In genomic region chr15:82251579-82251978, GRCm38 (mm10) we compare ENCODE assay signal across 23 mouse cellular contexts. TPM values are rescaled to one million over a fixed set of nuclear protein-coding genes. Genes with fewer than 3 reads are reported as not detected.
DNase-seq lines count a peak whose midpoint lies in the region; ATAC-seq and TF ChIP-seq lines count a peak whose summit lies in the region.
"Had no signal": no experiment of that assay in that cellular context is flagged by ENCODE, and none has a peak within 500 bp of the region (broad histone marks: within the 10 kb centered on the region; RNA-seq: fewer than 3 reads in every experiment).

No protein-coding gene starts in this region.

- H3K27me3 ChIP-seq in CH12.LX (replicated peaks), result peaks cover 29% of the 10 kb centered on the region
- no peaks in the 10 kb centered on the region for H3K27me3 ChIP-seq in midbrain, embryonic 13.5 days
- H3K27me3 ChIP-seq: limb, embryonic 12.5 days had no signal

- TF ChIP-seq CTCF in layer of hippocampus, adult 2 months (conservative IDR thresholded peaks at IDR 0.05), result peak; percentile 60
- TF ChIP-seq CTCF in CH12.LX (conservative IDR thresholded peaks at IDR 0.05 in 1 of 2, IDR thresholded peaks at IDR 0.05 in 1 of 2; ENCODE audit: low read depth in 2 of 2, low read length in 2 of 2), result peak; percentile 14 to 47; a peak in 3 of 4 replicates

- no peak overlapping the region for H3K27ac ChIP-seq in layer of hippocampus, adult 2 months
- no peak overlapping the region for H3K27ac ChIP-seq in CH12.LX (ENCODE audit: insufficient read depth, low read depth)
- H3K27ac ChIP-seq in midbrain, embryonic 13.5 days, result no peak overlapping the region
- H3K27ac ChIP-seq: embryonic facial prominence, embryonic 13.5 days; forebrain, embryonic 10.5 days; limb, embryonic 12.5 days had no signal

- no peaks in the 10 kb centered on the region for H3K79me2 ChIP-seq in CH12.LX (replicated peaks; ENCODE audit: control insufficient read depth, extremely low read depth, insufficient read depth, poor library complexity, severe bottlenecking)

- no peak overlapping the region for H3K4me3 ChIP-seq in layer of hippocampus, adult 2 months
- no peak overlapping the region for H3K4me3 ChIP-seq in CH12.LX (replicated peaks in 1 of 3; ENCODE audit: low read depth in 2 of 3, low read length in 2 of 3, poor library complexity in 1 of 3)
- no peak overlapping the region for H3K4me3 ChIP-seq in midbrain, embryonic 13.5 days (replicated peaks)
- H3K4me3 ChIP-seq: embryonic facial prominence, embryonic 13.5 days; forebrain, embryonic 10.5 days; limb, embryonic 12.5 days had no signal

- DNase-seq in cerebellum, postnatal 10 days, result peak; percentile 3 to 22
- DNase-seq in cerebellum, adult 11 months, result no peak
- no peak for DNase-seq in layer of hippocampus, adult 2 months (ENCODE audit: low spot score in 2 of 2)
- no peak for DNase-seq in layer of hippocampus, adult 18-20 months (ENCODE audit: low spot score in 2 of 2)
- no peak for DNase-seq in CH12.LX (ENCODE audit: extremely low read depth)
- DNase-seq in urinary bladder, postnatal 4 days (ENCODE audit: low spot score in 2 of 2), result no peak
- DNase-seq: adrenal gland, postnatal 36 days; cerebellum, postnatal 36 days; kidney, adult 18-20 months; lung, adult 18-20 months; retina, postnatal 1 day had no signal

- TF ChIP-seq POLR2A in CH12.LX (IDR thresholded peaks at IDR 0.05; ENCODE audit: low read depth, low read length), result no peak

- H3K4me1 ChIP-seq in CH12.LX (ENCODE audit: control insufficient read depth in 1 of 2, insufficient read depth in 2 of 2), result peaks cover 8 to 14% of the 10 kb centered on the region in 2 experiments
- H3K4me1 ChIP-seq in midbrain, embryonic 13.5 days (replicated peaks), result peaks cover 21% of the 10 kb centered on the region

- peak; percentile 56; the same call in 1 of the 2 replicates for ATAC-seq in erythroblast, adult 5-6 weeks (replicated peaks; ENCODE audit: low FRiP score, poor library complexity, severe bottlenecking)
- ATAC-seq in midbrain, embryonic 13.5 days, result no peak
- ATAC-seq: activated CD4-positive, CD25-positive, alpha-beta regulatory T cell, adult 4 months had no signal

- H3K4me2 ChIP-seq in CH12.LX (ENCODE audit: insufficient read depth, low read depth, poor library complexity, severe bottlenecking), result no peak overlapping the region
- H3K4me2 ChIP-seq in midbrain, embryonic 13.5 days (replicated peaks), result no peak overlapping the region
- H3K4me2 ChIP-seq: embryonic facial prominence, embryonic 13.5 days; limb, embryonic 12.5 days had no signal

- in situ Hi-C loops in CH12.LX (cut with MboI; ENCODE audit: low pct_ligation_motif_present, low pct_unique_long_range_greater_than_20kb, low sequenced_read_pairs), result loop anchor here (25.0 kb wide), 1 partner anchor 836 kb away; the partner anchor contains the start of gene Serhl

- WGBS in midbrain, embryonic 13.5 days, result 94% methylated on average over 3 of the region's 3 CpGs

- peak; percentile 7 for TF ChIP-seq RAD21 in CH12.LX (IDR thresholded peaks at IDR 0.05; ENCODE audit: low read depth, low read length)

- no peak for TF ChIP-seq EP300 in CH12.LX (IDR thresholded peaks at IDR 0.05; ENCODE audit: low read length)

- H3K9ac ChIP-seq in CH12.LX (ENCODE audit: insufficient read depth, low read depth), result no peak overlapping the region
- no peak overlapping the region for H3K9ac ChIP-seq in midbrain, embryonic 13.5 days (replicated peaks)
- H3K9ac ChIP-seq: embryonic facial prominence, embryonic 13.5 days; limb, embryonic 12.5 days had no signal

- no peaks in the 10 kb centered on the region for H3K36me3 ChIP-seq in CH12.LX (replicated peaks in 1 of 2; ENCODE audit: control insufficient read depth in 1 of 2, insufficient read depth in 1 of 2, low read length in 1 of 2)
- H3K36me3 ChIP-seq in midbrain, embryonic 13.5 days, result no peaks in the 10 kb centered on the region
- H3K36me3 ChIP-seq: embryonic facial prominence, embryonic 13.5 days; forebrain, embryonic 10.5 days; limb, embryonic 12.5 days had no signal

- peaks cover 9% of the 10 kb centered on the region for H3K9me3 ChIP-seq in CH12.LX (replicated peaks; ENCODE audit: low read length)
- no peaks in the 10 kb centered on the region for H3K9me3 ChIP-seq in midbrain, embryonic 13.5 days
- H3K9me3 ChIP-seq: embryonic facial prominence, embryonic 13.5 days; forebrain, embryonic 10.5 days; limb, embryonic 12.5 days had no signal

- dilution Hi-C loops in CH12.LX (cut with MboI; ENCODE audit: extremely low pct_ligation_motif_present, extremely low pct_unique_long_range_greater_than_20kb, low sequenced_read_pairs), result no loop called here

TF ChIP-seq in CH12.LX, 34 proteins besides CTCF, POLR2A, EP300 and RAD21:
- no peak for TF ChIP-seq UBTF (IDR thresholded peaks at IDR 0.05; ENCODE audit: low read depth, low read length)
- TF ChIP-seq MAX (IDR thresholded peaks at IDR 0.05; ENCODE audit: low read length), result no peak
- TF ChIP-seq SMC3 (IDR thresholded peaks at IDR 0.05; ENCODE audit: low read depth, low read length), result no peak
- TF ChIP-seq ZNF384 (IDR thresholded peaks at IDR 0.05; ENCODE audit: low read depth, low read length), result no peak
- no peak for TF ChIP-seq USF2 (conservative IDR thresholded peaks at IDR 0.05; ENCODE audit: low read depth, low read length)
- TF ChIP-seq ETS1 (conservative IDR thresholded peaks at IDR 0.05; ENCODE audit: low read depth, low read length), result no peak
- TF ChIP-seq TBP (conservative IDR thresholded peaks at IDR 0.05; ENCODE audit: low read depth, low read length), result no peak
- no peak for TF ChIP-seq USF1 (IDR thresholded peaks at IDR 0.05; ENCODE audit: low read depth, low read length)
- TF ChIP-seq ZKSCAN1 (IDR thresholded peaks at IDR 0.05; ENCODE audit: borderline replicate concordance, low read depth, low read length), result no peak
- no peak for TF ChIP-seq MAZ (IDR thresholded peaks at IDR 0.05; ENCODE audit: low read depth, low read length)

RNA-seq across cellular contexts. Expression of gene 1500009C09Rik, which starts 0.6 kb away (rescaled TPM):
- 100 to 1,000 TPM; 105 to 108 TPM for total RNA-seq in layer of hippocampus, adult 2 months (2021)
- 100 to 1,000 TPM; 100 to 113 TPM for total RNA-seq in layer of hippocampus, adult 18-20 months (2021)
- total RNA-seq in CH12.LX (2012; rRNA removed) (not detected in 2 replicates), CH12.LX (2014; rRNA removed) (not detected in 2 replicates)
- polyA plus RNA-seq in CH12.LX (2012; ENCODE audit: insufficient read length, low read depth), result not detected in 2 replicates
- total RNA-seq in erythroblast, adult 5-6 weeks (2015; ENCODE audit: low replicate concordance), result not detected in 2 replicates
- not detected in 2 replicates for total RNA-seq in erythroblast, adult 5-6 weeks (2017; ENCODE audit: low replicate concordance)
- polyA plus RNA-seq in midbrain, embryonic 13.5 days (2015; fragmentation: Nextera tagmentation; extraction: Ambion mirVana), result 9.6 and 9.7 TPM in 2 replicates
- total RNA-seq: megakaryocyte, adult 5-6 weeks; monocyte, adult 5-6 weeks; neutrophil, adult 5-6 weeks had no signal
- polyA plus RNA-seq: activated CD4-positive, CD25-positive, alpha-beta regulatory T cell, adult 4 months; forebrain, embryonic 10.5 days; gonadal fat pad, adult 2 months; heart, embryonic 14.5 days; limb, embryonic 12.5 days; stomach, embryonic 14.5 days had no signal

RNA-seq across cellular contexts. Expression of gene Cenpm, which starts 7.0 kb away (rescaled TPM):
- total RNA-seq in layer of hippocampus, adult 2 months (2021), result 1 to 10 TPM; 2.5 TPM
- total RNA-seq in layer of hippocampus, adult 18-20 months (2021), result 1 to 10 TPM; 2.5 to 3.1 TPM
- total RNA-seq in CH12.LX (2012; rRNA removed), result 31.5 and 34.2 TPM in 2 replicates
- total RNA-seq in CH12.LX (2014; rRNA removed), result 17.1 and 22.8 TPM in 2 replicates
- 39.6 and 44.0 TPM in 2 replicates for polyA plus RNA-seq in CH12.LX (2012; ENCODE audit: insufficient read length, low read depth)
- 10.7 and 11.0 TPM in 2 replicates for total RNA-seq in erythroblast, adult 5-6 weeks (2015; ENCODE audit: low replicate concordance)
- total RNA-seq in erythroblast, adult 5-6 weeks (2017; ENCODE audit: low replicate concordance), result 2.3 and 7.2 TPM in 2 replicates
- polyA plus RNA-seq in midbrain, embryonic 13.5 days (2015; fragmentation: Nextera tagmentation; extraction: Ambion mirVana), result 28.6 and 30.4 TPM in 2 replicates
- total RNA-seq: monocyte, adult 5-6 weeks; neutrophil, adult 5-6 weeks had no signal

RNA-seq across cellular contexts. Expression of gene Sept3, which starts 23.1 kb away (rescaled TPM):
- 100 to 1,000 TPM; 652 to 661 TPM for total RNA-seq in layer of hippocampus, adult 2 months (2021)
- total RNA-seq in layer of hippocampus, adult 18-20 months (2021), result 100 to 1,000 TPM; 609 to 650 TPM
- total RNA-seq in CH12.LX (2012; rRNA removed) (0.04 and 0.13 TPM in 2 replicates), CH12.LX (2014; rRNA removed) (not detected in 2 replicates)
- polyA plus RNA-seq in CH12.LX (2012; ENCODE audit: insufficient read length, low read depth), result 0.07 TPM in 1 of 2 replicates, not detected in the other
- total RNA-seq in erythroblast, adult 5-6 weeks (2015; ENCODE audit: low replicate concordance), result 2.3 TPM in 1 of 2 replicates, not detected in the other
- total RNA-seq in erythroblast, adult 5-6 weeks (2017; ENCODE audit: low replicate concordance), result 0.09 TPM in 1 of 2 replicates, not detected in the other
- 341 and 349 TPM in 2 replicates for polyA plus RNA-seq in midbrain, embryonic 13.5 days (2015; fragmentation: Nextera tagmentation; extraction: Ambion mirVana)
- total RNA-seq: megakaryocyte, adult 5-6 weeks; neutrophil, adult 5-6 weeks had no signal
- polyA plus RNA-seq: activated CD4-positive, CD25-positive, alpha-beta regulatory T cell, adult 4 months had no signal

RNA-seq across cellular contexts. Expression of gene Tnfrsf13c, which starts 27.4 kb away (rescaled TPM):
- under 1 TPM; 0.54 to 0.79 TPM for total RNA-seq in layer of hippocampus, adult 2 months (2021)
- under 1 TPM; 0.47 to 0.76 TPM for total RNA-seq in layer of hippocampus, adult 18-20 months (2021)
- total RNA-seq in CH12.LX (2012; rRNA removed), result 287 and 334 TPM in 2 replicates
- 188 and 204 TPM in 2 replicates for total RNA-seq in CH12.LX (2014; rRNA removed)
- polyA plus RNA-seq in CH12.LX (2012; ENCODE audit: insufficient read length, low read depth), result 219 and 257 TPM in 2 replicates
- total RNA-seq in erythroblast, adult 5-6 weeks (2015; ENCODE audit: low replicate concordance), result 0.84 and 6.3 TPM in 2 replicates
- total RNA-seq in erythroblast, adult 5-6 weeks (2017; ENCODE audit: low replicate concordance), result not detected in 2 replicates
- not detected in 2 replicates for polyA plus RNA-seq in midbrain, embryonic 13.5 days (2015; fragmentation: Nextera tagmentation; extraction: Ambion mirVana)
- polyA plus RNA-seq: forebrain, embryonic 10.5 days; limb, embryonic 12.5 days; stomach, embryonic 14.5 days had no signal

RNA-seq across cellular contexts. Expression of gene Shisa8, which starts 39.0 kb away (rescaled TPM):
- 1 to 10 TPM in 1 of 2 experiments, under 1 TPM in 1; 0.95 to 1.2 TPM for total RNA-seq in layer of hippocampus, adult 2 months (2021)
- total RNA-seq in layer of hippocampus, adult 18-20 months (2021), result 1 to 10 TPM; 1.4 to 1.9 TPM
- total RNA-seq in CH12.LX (2012; rRNA removed), result 152 and 159 TPM in 2 replicates
- 94.6 and 103 TPM in 2 replicates for total RNA-seq in CH12.LX (2014; rRNA removed)
- 64.2 and 83.4 TPM in 2 replicates for polyA plus RNA-seq in CH12.LX (2012; ENCODE audit: insufficient read length, low read depth)
- not detected in 2 replicates for total RNA-seq in erythroblast, adult 5-6 weeks (2015; ENCODE audit: low replicate concordance)
- total RNA-seq in erythroblast, adult 5-6 weeks (2017; ENCODE audit: low replicate concordance), result not detected in 2 replicates
- polyA plus RNA-seq in midbrain, embryonic 13.5 days (2015; fragmentation: Nextera tagmentation; extraction: Ambion mirVana), result 0.50 and 0.70 TPM in 2 replicates
- total RNA-seq: megakaryocyte, adult 5-6 weeks; monocyte, adult 5-6 weeks had no signal
- polyA plus RNA-seq: activated CD4-positive, CD25-positive, alpha-beta regulatory T cell, adult 4 months had no signal

Comparison
In these comparisons a context has a peak if more than half of its experiments do, and no peak if none do; other contexts are left out.
1. DNase-seq: peak in cerebellum, postnatal 10 days (2 of 2); none in cerebellum, adult 11 months (single experiment), layer of hippocampus, adult 2 months (0 of 2), layer of hippocampus, adult 18-20 months (0 of 2), CH12.LX (single experiment) and urinary bladder, postnatal 4 days (0 of 2).
2. RNA of gene 1500009C09Rik, which starts 0.6 kb away (total RNA-seq): 100 to 113 TPM in layer of hippocampus, adult 18-20 months and 105 to 108 TPM in layer of hippocampus, adult 2 months; not detected in CH12.LX and not detected in erythroblast, adult 5-6 weeks; every median in the first group is over 100 times any median in the second.
3. RNA of gene Sept3, which starts 23.1 kb away (total RNA-seq): 652 to 661 TPM in layer of hippocampus, adult 2 months and 609 to 650 TPM in layer of hippocampus, adult 18-20 months; 0.09 to 2.3 TPM in erythroblast, adult 5-6 weeks and 0.04 to 0.13 TPM in CH12.LX; every median in the first group is over 100 times any median in the second.